Mouse (Mus musculus): ENCODE data around the gene Rasgrp4.
"Not testable (repeated sequence)": the region's sequence is repeated elsewhere in the genome, so short reads cannot be mapped to it uniquely, and the experiment has no call there.

The Rasgrp4 gene

GRCm38 (mm10) chr7:29178106-29178505 lies 43.5 kb downstream of the Rasgrp4 start:
- DNase-seq (ENCODE audit: low spot score): no peak

- DNase-seq (ENCODE audit: low spot score): no peak
Measured at GRCm38 (mm10) chr7:29179323-29179722, 44.7 kb downstream of the Rasgrp4 start.

- DNase-seq (ENCODE audit: low spot score): peak; percentile 97
Measured at GRCm38 (mm10) chr7:29180077-29180853, 45.6 kb downstream of the Rasgrp4 start, which contains the start of gene Psmd8. TSS of gene Psmd8 (minus strand) at chr7:29180701.

- DNase-seq (ENCODE audit: low spot score): no peak
Measured at GRCm38 (mm10) chr7:29180854-29181236, 46.2 kb downstream of the Rasgrp4 start.

GRCm38 (mm10) chr7:29181323-29181722 lies 46.7 kb downstream of the Rasgrp4 start:
- not testable (repeated sequence) for DNase-seq (ENCODE audit: low spot score)

- DNase-seq (ENCODE audit: low spot score): not testable (repeated sequence)
Measured at GRCm38 (mm10) chr7:29194230-29194629, 59.6 kb downstream of the Rasgrp4 start.

- DNase-seq (ENCODE audit: low spot score): no peak
Measured at GRCm38 (mm10) chr7:29202577-29202976, 67.9 kb downstream of the Rasgrp4 start.

All from yolk sac, embryonic 10.5 days (tissue).